Mouse (Mus musculus): ENCODE data around the gene Cpxm1. TPM values are rescaled to one million over a fixed set of nuclear protein-coding genes. Genes with fewer than 3 reads are reported as not detected.

Cpxm1 gene
- not detected for polyA plus RNA-seq (2014; fragmentation: Illumina TruSeq; extraction: RNeasy Lipid Tissue Mini Kit (QIAGEN cat#74804); ENCODE audit: low read depth, low replicate concordance)

DNA sequence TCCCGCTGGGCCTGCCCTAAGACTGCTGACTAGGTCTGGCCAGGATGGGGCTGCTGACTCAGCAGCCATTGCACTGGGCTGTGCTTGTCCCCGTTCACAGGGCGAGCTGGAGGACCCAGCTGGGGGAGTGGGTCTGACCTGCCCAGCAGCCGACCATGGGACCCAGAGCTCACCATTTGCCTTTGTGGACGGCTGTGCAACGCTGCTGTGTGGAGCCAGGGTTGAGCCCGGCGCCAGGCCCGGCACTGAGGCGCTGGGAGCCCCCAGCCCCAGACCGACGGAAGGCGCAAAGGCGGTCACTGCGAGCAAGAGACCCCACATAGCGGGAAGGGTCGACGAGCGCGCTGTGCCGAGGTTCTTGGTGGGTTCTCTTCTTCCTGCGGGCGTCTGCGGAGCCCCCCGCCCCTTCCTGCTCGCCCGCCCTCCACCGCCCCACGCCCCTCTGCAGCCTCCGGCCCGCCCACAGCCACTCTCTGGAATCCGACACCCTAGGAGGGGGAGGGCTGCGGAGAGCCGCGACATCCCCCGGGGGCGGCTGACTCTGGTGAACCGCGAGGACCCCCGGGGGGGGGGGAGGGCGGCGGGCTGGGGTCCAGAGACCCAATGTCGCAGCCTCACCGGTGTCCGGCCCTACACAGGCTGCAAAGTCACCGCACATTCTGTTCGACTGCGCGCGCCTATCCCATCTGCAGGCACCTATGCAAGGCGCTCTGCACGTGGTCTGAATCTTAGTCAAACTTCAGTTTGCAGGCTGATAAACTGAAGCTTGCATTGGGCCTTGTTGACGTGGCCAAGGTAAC is at the start of gene Cpxm1:
Gene Cpxm1, minus strand, starts transcription at position 389 of the 800 bp plus-strand sequence.

DNA sequence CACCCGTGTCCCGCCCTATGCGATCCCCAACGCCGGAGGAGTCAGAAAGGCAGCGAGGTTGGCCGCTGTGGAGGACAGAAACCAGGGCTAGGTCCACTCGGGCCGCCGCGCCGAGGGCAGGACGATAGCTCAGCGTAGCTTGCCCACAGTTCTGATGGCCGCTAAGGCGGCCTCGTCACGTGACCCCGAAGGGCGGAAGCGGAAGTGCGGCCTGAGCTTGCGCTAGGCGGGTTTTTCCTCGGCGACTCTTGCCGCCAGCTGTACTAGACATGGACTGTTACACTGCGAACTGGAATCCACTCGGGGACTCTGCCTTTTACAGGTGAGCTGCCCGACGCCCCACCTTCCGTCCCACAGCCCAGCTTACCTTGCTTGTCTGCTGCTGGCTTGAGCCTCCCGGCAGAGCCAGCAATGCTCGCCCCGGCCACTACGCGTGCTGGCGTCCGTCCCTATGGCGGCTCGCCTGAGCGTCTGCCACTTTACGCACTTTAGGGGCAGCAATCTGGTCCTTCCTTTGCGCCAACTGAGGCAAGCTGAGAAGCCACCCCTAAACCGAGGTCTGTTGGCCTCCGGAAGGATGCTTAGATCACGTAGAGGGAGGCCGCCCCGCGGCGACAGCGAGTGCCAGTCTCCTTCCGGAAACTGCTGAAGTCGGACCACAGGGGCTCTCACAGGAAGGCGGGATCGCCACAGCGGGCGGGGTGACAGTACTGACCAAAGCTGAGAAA is 26.9 kb upstream of the Cpxm1 start, which contains the start of the genes Vps16 and Pced1a:
Gene Vps16, plus strand, starts transcription at position 214 of the 728 bp plus-strand sequence.
Gene Pced1a, minus strand, starts transcription at position 576 of the 728 bp plus-strand sequence.

DNA sequence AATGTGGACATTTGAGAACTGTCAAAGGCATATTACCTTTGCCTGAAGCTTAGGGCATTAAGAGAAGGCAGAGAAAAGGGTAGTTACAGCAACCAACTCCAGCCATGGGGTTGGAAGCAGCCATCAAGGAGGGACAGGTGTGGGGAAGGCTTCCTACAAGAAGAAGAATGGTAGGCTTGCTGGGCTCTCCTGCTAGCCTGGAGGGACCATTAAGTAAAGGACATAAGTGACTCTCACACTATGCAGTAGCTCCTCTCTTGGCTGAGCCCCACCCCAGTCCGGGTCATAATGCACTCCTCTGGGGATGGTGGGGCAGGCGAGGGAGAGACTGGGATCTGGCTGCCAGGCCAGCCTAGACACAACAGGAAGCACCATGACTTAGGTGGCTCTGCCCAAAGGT is 8.8 kb upstream of the Cpxm1 start, which contains the start of gene Tmem239:
Gene Tmem239, plus strand, starts transcription at position 301 of the 400 bp plus-strand sequence.

DNA sequence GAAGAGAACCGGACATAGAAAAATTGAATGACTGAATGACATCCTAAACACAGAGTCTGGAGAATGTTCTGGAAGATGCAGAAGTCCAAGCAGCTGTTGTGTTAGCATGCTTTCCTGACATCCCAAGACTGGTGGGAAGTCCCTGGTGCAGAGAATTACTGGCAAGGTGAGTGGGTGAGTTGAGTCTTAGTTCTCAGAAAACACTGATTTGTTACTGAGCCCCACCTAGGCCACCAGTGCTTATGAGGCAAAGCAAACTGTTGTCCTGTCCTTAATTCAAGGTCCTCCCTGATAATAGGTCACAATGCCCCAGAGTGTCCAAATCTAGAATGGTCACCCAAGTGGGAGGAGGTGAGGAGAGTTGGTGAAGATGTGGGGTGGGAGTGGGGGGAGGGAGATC is 7.6 kb upstream of the Cpxm1 start, which contains the start of the genes Gm28372 and 1700020A23Rik:
Gene Gm28372, plus strand, starts transcription at position 301 of the 400 bp plus-strand sequence.
Gene 1700020A23Rik, plus strand, starts transcription at position 321 of the 400 bp plus-strand sequence.

Other genes with a start within 250 kb of the Cpxm1 start
- 14.1 TPM for gene Snrpb, start 218.2 kb downstream of the Cpxm1 start, polyA plus RNA-seq (2014; fragmentation: Illumina TruSeq; extraction: RNeasy Lipid Tissue Mini Kit (QIAGEN cat#74804); ENCODE audit: low read depth, low replicate concordance)
- gene Tmc2, start 202.4 kb downstream of the Cpxm1 start, polyA plus RNA-seq (2014; fragmentation: Illumina TruSeq; extraction: RNeasy Lipid Tissue Mini Kit (QIAGEN cat#74804); ENCODE audit: low read depth, low replicate concordance) = not detected
- 30.7 TPM for gene Nop56, start 123.1 kb downstream of the Cpxm1 start, polyA plus RNA-seq (2014; fragmentation: Illumina TruSeq; extraction: RNeasy Lipid Tissue Mini Kit (QIAGEN cat#74804); ENCODE audit: low read depth, low replicate concordance)
- gene Idh3b, start 113.0 kb downstream of the Cpxm1 start, polyA plus RNA-seq (2014; fragmentation: Illumina TruSeq; extraction: RNeasy Lipid Tissue Mini Kit (QIAGEN cat#74804); ENCODE audit: low read depth, low replicate concordance) = 192 TPM
- gene Ebf4, start 102.4 kb downstream of the Cpxm1 start, polyA plus RNA-seq (2014; fragmentation: Illumina TruSeq; extraction: RNeasy Lipid Tissue Mini Kit (QIAGEN cat#74804); ENCODE audit: low read depth, low replicate concordance) = not detected
- gene Gm28372, start 7.7 kb upstream of the Cpxm1 start, polyA plus RNA-seq (2014; fragmentation: Illumina TruSeq; extraction: RNeasy Lipid Tissue Mini Kit (QIAGEN cat#74804); ENCODE audit: low read depth, low replicate concordance) = not detected
- not detected for gene 1700020A23Rik, start 7.7 kb upstream of the Cpxm1 start, polyA plus RNA-seq (2014; fragmentation: Illumina TruSeq; extraction: RNeasy Lipid Tissue Mini Kit (QIAGEN cat#74804); ENCODE audit: low read depth, low replicate concordance)
- gene Tmem239, start 8.9 kb upstream of the Cpxm1 start, polyA plus RNA-seq (2014; fragmentation: Illumina TruSeq; extraction: RNeasy Lipid Tissue Mini Kit (QIAGEN cat#74804); ENCODE audit: low read depth, low replicate concordance) = not detected
- gene Vps16, start 26.8 kb upstream of the Cpxm1 start, polyA plus RNA-seq (2014; fragmentation: Illumina TruSeq; extraction: RNeasy Lipid Tissue Mini Kit (QIAGEN cat#74804); ENCODE audit: low read depth, low replicate concordance) = 13.0 TPM
- gene Pced1a, start 27.1 kb upstream of the Cpxm1 start, polyA plus RNA-seq (2014; fragmentation: Illumina TruSeq; extraction: RNeasy Lipid Tissue Mini Kit (QIAGEN cat#74804); ENCODE audit: low read depth, low replicate concordance) = 4.3 TPM
- gene Ptpra, start 52.7 kb upstream of the Cpxm1 start, polyA plus RNA-seq (2014; fragmentation: Illumina TruSeq; extraction: RNeasy Lipid Tissue Mini Kit (QIAGEN cat#74804); ENCODE audit: low read depth, low replicate concordance) = 135 TPM
- gene Mrps26, start 166.2 kb upstream of the Cpxm1 start, polyA plus RNA-seq (2014; fragmentation: Illumina TruSeq; extraction: RNeasy Lipid Tissue Mini Kit (QIAGEN cat#74804); ENCODE audit: low read depth, low replicate concordance) = 1.3 TPM
- gene Oxt, start 178.6 kb upstream of the Cpxm1 start, polyA plus RNA-seq (2014; fragmentation: Illumina TruSeq; extraction: RNeasy Lipid Tissue Mini Kit (QIAGEN cat#74804); ENCODE audit: low read depth, low replicate concordance) = not detected
- not detected for gene Avp, start 185.0 kb upstream of the Cpxm1 start, polyA plus RNA-seq (2014; fragmentation: Illumina TruSeq; extraction: RNeasy Lipid Tissue Mini Kit (QIAGEN cat#74804); ENCODE audit: low read depth, low replicate concordance)
- gene Fastkd5, start 232.5 kb upstream of the Cpxm1 start, polyA plus RNA-seq (2014; fragmentation: Illumina TruSeq; extraction: RNeasy Lipid Tissue Mini Kit (QIAGEN cat#74804); ENCODE audit: low read depth, low replicate concordance) = 27.5 TPM
- gene Ubox5, start 232.5 kb upstream of the Cpxm1 start, polyA plus RNA-seq (2014; fragmentation: Illumina TruSeq; extraction: RNeasy Lipid Tissue Mini Kit (QIAGEN cat#74804); ENCODE audit: low read depth, low replicate concordance) = 4.6 TPM
- gene Lzts3, start 245.2 kb upstream of the Cpxm1 start, polyA plus RNA-seq (2014; fragmentation: Illumina TruSeq; extraction: RNeasy Lipid Tissue Mini Kit (QIAGEN cat#74804); ENCODE audit: low read depth, low replicate concordance) = 16.7 TPM